Mouse (Mus musculus): ENCODE results near the gene Thbs3. TPM values are rescaled to one million over a fixed set of nuclear protein-coding genes. Genes with fewer than 3 reads are reported as not detected.

Thbs3 gene
- polyA plus RNA-seq, 2 experiments = 0.79 to 1.7 TPM

- Histone ChIP-seq H3K9ac (replicated peaks) (no peak overlapping the region), H3K36me3 (replicated peaks; ENCODE audit: control insufficient read depth, insufficient read depth, low read depth) (no peaks in the 10 kb centered on the region), H3K27ac (no peak overlapping the region), H3K4me2 (ENCODE audit: low read depth) (no peak overlapping the region), H3K4me3 (ENCODE audit: insufficient read depth in 1 of 2, low read depth in 2 of 2, low read length in 2 of 2) (no peak overlapping the region), H3K9me3 (ENCODE audit: control insufficient read depth, low read length) (no peaks in the 10 kb centered on the region), H3K27me3 (ENCODE audit: control insufficient read depth, insufficient read depth, low read length) (no peaks in the 10 kb centered on the region; the same call in 1 of the 2 replicates), H3K4me1 (replicated peaks; ENCODE audit: control insufficient read depth in 2 of 2, insufficient read depth in 2 of 2, low read length in 1 of 2) (peaks cover 10 to 11% of the 10 kb centered on the region in 2 experiments)
- DNase-seq (ENCODE audit: low read depth in 3 of 3, low spot score in 3 of 3) = no peak
- WGBS (ENCODE audit: insufficient replicate concordance) = 68% methylated on average over 1 of the region's 1 CpGs
- TF ChIP-seq EP300 (IDR thresholded peaks at IDR 0.05; ENCODE audit: low read depth) = no peak
- TF ChIP-seq CTCF (IDR thresholded peaks at IDR 0.05; ENCODE audit: low read depth) = no peak
- ATAC-seq (ENCODE audit: insufficient read depth) = no peak
These were observed 3.3 kb downstream of the Thbs3 start for GRCm38 (mm10) chr3:89218271-89218670.

- no peak overlapping the region for H3K27ac ChIP-seq
- TF ChIP-seq CTCF (IDR thresholded peaks at IDR 0.05; ENCODE audit: low read depth) = no peak
- no peak for TF ChIP-seq EP300 (IDR thresholded peaks at IDR 0.05; ENCODE audit: low read depth)
- no peak overlapping the region for H3K9ac ChIP-seq (replicated peaks)
- H3K9me3 ChIP-seq (ENCODE audit: control insufficient read depth, low read length) = no peaks in the 10 kb centered on the region
- H3K4me2 ChIP-seq (ENCODE audit: low read depth) = no peak overlapping the region
- no peaks in the 10 kb centered on the region for H3K36me3 ChIP-seq (replicated peaks; ENCODE audit: control insufficient read depth, insufficient read depth, low read depth)
- 28% methylated on average over 8 of the region's 8 CpGs for WGBS (ENCODE audit: insufficient replicate concordance)
- no peaks in the 10 kb centered on the region; the same call in 1 of the 2 replicates for H3K27me3 ChIP-seq (ENCODE audit: control insufficient read depth, insufficient read depth, low read length)
- ATAC-seq (ENCODE audit: insufficient read depth) = no peak
- H3K4me1 ChIP-seq (replicated peaks; ENCODE audit: control insufficient read depth in 2 of 2, insufficient read depth in 2 of 2, low read length in 1 of 2) = peaks cover 9% of the 10 kb centered on the region in 2 experiments
- H3K4me3 ChIP-seq (ENCODE audit: insufficient read depth in 1 of 2, low read depth in 2 of 2, low read length in 2 of 2) = no peak overlapping the region
- no peak for DNase-seq (ENCODE audit: low read depth in 3 of 3, low spot score in 3 of 3)
These were observed 4.6 kb downstream of the Thbs3 start for GRCm38 (mm10) chr3:89219546-89219945.

- Histone ChIP-seq H3K9ac (replicated peaks) (no peak overlapping the region), H3K9me3 (ENCODE audit: control insufficient read depth, low read length) (no peaks in the 10 kb centered on the region), H3K36me3 (replicated peaks; ENCODE audit: control insufficient read depth, insufficient read depth, low read depth) (no peaks in the 10 kb centered on the region), H3K4me2 (ENCODE audit: low read depth) (no peak overlapping the region), H3K27ac (no peak overlapping the region), H3K27me3 (ENCODE audit: control insufficient read depth, insufficient read depth, low read length) (peaks cover 13% of the 10 kb centered on the region), H3K4me3 (ENCODE audit: insufficient read depth in 1 of 2, low read depth in 2 of 2, low read length in 2 of 2) (no peak overlapping the region), H3K4me1 (replicated peaks; ENCODE audit: control insufficient read depth in 2 of 2, insufficient read depth in 2 of 2, low read length in 1 of 2) (no peaks in the 10 kb centered on the region)
- WGBS (ENCODE audit: insufficient replicate concordance) = 80% methylated on average over 5 of the region's 5 CpGs
- no peak for TF ChIP-seq CTCF (IDR thresholded peaks at IDR 0.05; ENCODE audit: low read depth)
- no peak for TF ChIP-seq EP300 (IDR thresholded peaks at IDR 0.05; ENCODE audit: low read depth)
- ATAC-seq (ENCODE audit: insufficient read depth) = no peak
- DNase-seq (ENCODE audit: low read depth in 3 of 3, low spot score in 3 of 3) = no peak
These were observed 6.2 kb downstream of the Thbs3 start for GRCm38 (mm10) chr3:89221167-89221566.

GRCm38 (mm10) chr3:89224796-89225195 is 9.8 kb downstream of the Thbs3 start:
- Histone ChIP-seq H3K4me3 (ENCODE audit: insufficient read depth in 1 of 2, low read depth in 2 of 2, low read length in 2 of 2) (no peak overlapping the region), H3K4me1 (replicated peaks; ENCODE audit: control insufficient read depth in 2 of 2, insufficient read depth in 2 of 2, low read length in 1 of 2) (peaks cover 0 to 5% of the 10 kb centered on the region in 2 experiments; a peak in 1 of 4 replicates), H3K9me3 (ENCODE audit: control insufficient read depth, low read length) (no peaks in the 10 kb centered on the region), H3K4me2 (ENCODE audit: low read depth) (no peak overlapping the region), H3K36me3 (replicated peaks; ENCODE audit: control insufficient read depth, insufficient read depth, low read depth) (no peaks in the 10 kb centered on the region), H3K27ac (no peak overlapping the region), H3K9ac (replicated peaks) (no peak overlapping the region), H3K27me3 (ENCODE audit: control insufficient read depth, insufficient read depth, low read length) (peaks cover 36% of the 10 kb centered on the region)
- DNase-seq (ENCODE audit: low read depth in 3 of 3, low spot score in 3 of 3) (no peak), ATAC-seq (ENCODE audit: insufficient read depth) (no peak)
- 65% methylated on average over 11 of the region's 11 CpGs for WGBS (ENCODE audit: insufficient replicate concordance)
- TF ChIP-seq EP300 (IDR thresholded peaks at IDR 0.05; ENCODE audit: low read depth) (no peak), CTCF (IDR thresholded peaks at IDR 0.05; ENCODE audit: low read depth) (no peak)

GRCm38 (mm10) chr3:89225321-89225815 is 10.4 kb downstream of the Thbs3 start:
- H3K27ac ChIP-seq = no peak overlapping the region
- H3K4me1 ChIP-seq (replicated peaks; ENCODE audit: control insufficient read depth in 2 of 2, insufficient read depth in 2 of 2, low read length in 1 of 2) = peaks cover 0 to 5% of the 10 kb centered on the region in 2 experiments; a peak in 1 of 4 replicates
- no peak overlapping the region for H3K9ac ChIP-seq (replicated peaks)
- H3K36me3 ChIP-seq (replicated peaks; ENCODE audit: control insufficient read depth, insufficient read depth, low read depth) = no peaks in the 10 kb centered on the region
- WGBS (ENCODE audit: insufficient replicate concordance) = 57% methylated on average over 12 of the region's 12 CpGs
- ATAC-seq (ENCODE audit: insufficient read depth) (no peak), DNase-seq (ENCODE audit: low read depth in 3 of 3, low spot score in 3 of 3) (no peak)
- peaks cover 36% of the 10 kb centered on the region for H3K27me3 ChIP-seq (ENCODE audit: control insufficient read depth, insufficient read depth, low read length)
- H3K4me3 ChIP-seq (ENCODE audit: insufficient read depth in 1 of 2, low read depth in 2 of 2, low read length in 2 of 2) = no peak overlapping the region
- no peaks in the 10 kb centered on the region for H3K9me3 ChIP-seq (ENCODE audit: control insufficient read depth, low read length)
- TF ChIP-seq EP300 (IDR thresholded peaks at IDR 0.05; ENCODE audit: low read depth) = no peak
- no peak for TF ChIP-seq CTCF (IDR thresholded peaks at IDR 0.05; ENCODE audit: low read depth)
- no peak overlapping the region for H3K4me2 ChIP-seq (ENCODE audit: low read depth)

All from liver, embryonic 14.5 days (tissue).